Mouse (Mus musculus): ENCODE data around the gene Hmga1b. TPM values are rescaled to one million over a fixed set of nuclear protein-coding genes. Genes with fewer than 3 reads are reported as not detected.
A peak's percentile ranks its signal among the peaks of the same experiment; 100 is the strongest.
"Not testable (repeated sequence)": the region's sequence is repeated elsewhere in the genome, so short reads cannot be mapped to it uniquely, and the experiment has no call there.

Hmga1b gene
- total RNA-seq, 2 experiments from 2014 or later, result 29.5 to 31.9 TPM

GRCm38 (mm10) chr11:120730331-120730870 lies 32.2 kb upstream of the Hmga1b start:
- intact Hi-C loops (cut with DNase I), result no loop called here
- DNase-seq, result no peak

- DNase-seq, result no peak
- intact Hi-C loops (cut with DNase I), result no loop called here
Measured at GRCm38 (mm10) chr11:120731395-120731794, 31.2 kb upstream of the Hmga1b start.

GRCm38 (mm10) chr11:120731858-120732680 lies 30.5 kb upstream of the Hmga1b start, which contains the start of gene Cbr2:
Cbr2 (minus strand) TSS chr11:120732114.
- DNase-seq, result no peak
- intact Hi-C loops (cut with DNase I), result no loop called here

- peak in 1 of 2 experiments; percentile 25 for DNase-seq
- intact Hi-C loops (cut with DNase I), result no loop called here
Measured at GRCm38 (mm10) chr11:120733521-120733920, 29.1 kb upstream of the Hmga1b start.

- no peak for DNase-seq
- intact Hi-C loops (cut with DNase I), result no loop called here
Measured at GRCm38 (mm10) chr11:120736424-120736823, 26.2 kb upstream of the Hmga1b start.

- intact Hi-C loops (cut with DNase I), result no loop called here
- DNase-seq, result no peak
Measured at GRCm38 (mm10) chr11:120740981-120741380, 21.6 kb upstream of the Hmga1b start.

GRCm38 (mm10) chr11:120744121-120744701 lies 18.4 kb upstream of the Hmga1b start:
- intact Hi-C loops (cut with DNase I), result no loop called here
- no peak for DNase-seq

GRCm38 (mm10) chr11:120747974-120748373 lies 14.6 kb upstream of the Hmga1b start:
- DNase-seq, result no peak
- intact Hi-C loops (cut with DNase I), result no loop called here

- intact Hi-C loops (cut with DNase I), result no loop called here
- no peak for DNase-seq
Measured at GRCm38 (mm10) chr11:120749430-120749829, 13.2 kb upstream of the Hmga1b start.

GRCm38 (mm10) chr11:120751606-120752005 lies 11.0 kb upstream of the Hmga1b start:
- intact Hi-C loops (cut with DNase I), result no loop called here
- DNase-seq, result no peak

- no peak for DNase-seq
- intact Hi-C loops (cut with DNase I), result no loop called here
Measured at GRCm38 (mm10) chr11:120760236-120760635, 2.4 kb upstream of the Hmga1b start.

GRCm38 (mm10) chr11:120761811-120762671 lies 553 bp upstream of the Hmga1b start:
- DNase-seq, result no peak
- intact Hi-C loops (cut with DNase I), result no loop called here

- intact Hi-C loops (cut with DNase I); DNase-seq: not testable (repeated sequence)
Measured at GRCm38 (mm10) chr11:120763121-120763999, 766 bp downstream of the Hmga1b start.

GRCm38 (mm10) chr11:120767023-120767422 lies 4.4 kb downstream of the Hmga1b start:
- intact Hi-C loops (cut with DNase I); DNase-seq: not testable (repeated sequence)

- intact Hi-C loops (cut with DNase I), result no loop called here
- no peak for DNase-seq
Measured at GRCm38 (mm10) chr11:120768206-120768605, 5.6 kb downstream of the Hmga1b start.

GRCm38 (mm10) chr11:120772749-120773148 lies 10.2 kb downstream of the Hmga1b start:
- intact Hi-C loops (cut with DNase I), result no loop called here
- no peak for DNase-seq

- intact Hi-C loops (cut with DNase I), result loop anchor here (2.0 kb wide), 1 partner anchor 53 kb away; the partner anchor contains the start of gene Rac3
- no peak for DNase-seq
Measured at GRCm38 (mm10) chr11:120773463-120774190, 11.0 kb downstream of the Hmga1b start.

- intact Hi-C loops (cut with DNase I), result loop anchor here (2.0 to 5.0 kb wide), 2 partner anchors 55 to 114 kb away; partner anchors contain the start of genes Notum and Rac3
- DNase-seq, result peak; percentile 94
Measured at GRCm38 (mm10) chr11:120775774-120776469, 13.3 kb downstream of the Hmga1b start.

Measured in gastrocnemius, postnatal 36 days (tissue).